Mouse (Mus musculus): ENCODE measurements around the gene 2310033P09Rik. TPM values are rescaled to one million over a fixed set of nuclear protein-coding genes. Genes with fewer than 3 reads are reported as not detected.
"Not testable (repeated sequence)": the region's sequence is repeated elsewhere in the genome, so short reads cannot be mapped to it uniquely, and the experiment has no call there.

2310033P09Rik gene
- polyA plus RNA-seq, 1 experiment, result 21.6 TPM

DNA sequence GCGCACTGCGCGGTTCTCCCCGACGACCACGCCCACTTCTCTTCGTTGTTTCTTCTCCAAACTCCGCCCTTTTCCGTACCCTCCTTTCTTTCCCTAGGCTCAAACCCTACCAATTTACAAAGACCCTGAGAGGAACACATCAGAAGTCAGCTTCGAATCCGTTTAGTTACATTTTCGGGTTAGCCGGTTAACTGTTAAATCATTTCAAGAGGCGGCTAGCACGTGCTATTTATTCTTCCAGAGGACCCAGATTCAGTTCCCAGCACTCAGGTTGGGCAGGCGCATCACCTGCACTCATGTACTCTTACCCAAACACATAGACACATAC, 16.1 kb upstream of the 2310033P09Rik start, which contains the start of gene Guk1:
Guk1 (minus strand) TSS at position 154 of the 328 bp plus-strand sequence.
- no peak for DNase-seq (ENCODE audit: low read depth, low spot score)
- 4% methylated on average over 16 of the region's 16 CpGs for WGBS

DNA sequence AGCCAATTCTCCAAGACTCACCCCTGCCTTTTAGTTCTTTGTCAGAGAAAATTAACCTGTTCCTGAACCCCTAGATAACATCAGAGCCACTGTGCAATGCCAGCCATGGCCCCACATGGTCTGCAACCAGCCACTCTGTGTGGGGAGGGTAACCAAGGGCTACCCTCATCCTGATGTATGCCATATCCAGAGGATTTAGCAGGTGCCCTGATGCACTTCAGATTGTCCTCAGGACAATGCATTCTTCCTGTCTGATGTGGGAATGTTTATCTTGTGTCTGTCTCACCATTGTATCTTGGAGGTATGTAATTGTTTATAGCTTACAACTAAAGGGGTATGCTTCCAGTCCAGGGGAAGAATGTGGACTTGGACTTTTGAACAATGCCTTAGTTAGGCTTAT, 11.9 kb upstream of the 2310033P09Rik start:
- DNase-seq (ENCODE audit: low read depth, low spot score), result no peak

DNA sequence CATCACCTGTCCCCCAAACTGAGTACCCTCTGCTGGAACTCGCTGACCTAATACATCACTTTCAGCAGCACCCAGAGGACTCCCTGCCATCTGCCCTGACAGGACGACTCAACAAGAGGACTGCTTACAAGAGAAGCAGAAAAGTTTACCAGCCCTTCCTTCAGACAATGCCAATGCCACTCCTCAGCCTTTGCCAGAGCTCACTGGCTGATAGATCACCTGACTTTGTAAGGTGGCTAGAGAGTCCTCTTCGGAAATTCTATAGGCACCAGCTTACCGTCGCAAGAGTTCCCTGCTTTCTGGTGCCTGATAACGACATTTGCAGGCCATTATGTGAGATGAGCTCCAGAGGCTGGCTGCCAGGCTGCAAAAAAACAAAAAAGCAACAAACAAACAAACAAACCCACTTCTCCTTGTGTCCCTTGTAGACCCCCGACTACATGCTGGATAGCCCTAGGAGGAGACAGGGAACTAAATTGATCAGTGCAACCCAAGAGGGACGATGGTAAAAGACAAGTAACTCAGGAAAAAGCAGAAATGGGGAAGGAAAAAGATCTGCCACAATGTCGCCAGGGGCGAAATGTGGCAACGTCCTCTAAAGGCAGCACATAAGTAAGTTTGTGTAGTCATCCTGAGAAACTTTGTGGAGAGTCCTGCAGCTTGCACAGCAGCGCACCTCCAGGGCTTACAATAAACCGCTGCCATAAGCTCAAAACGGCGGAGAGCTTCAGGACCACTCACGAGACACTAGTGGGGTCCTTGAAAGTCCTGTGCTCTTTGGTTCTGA, 6.7 kb upstream of the 2310033P09Rik start:
- DNase-seq (ENCODE audit: low read depth, low spot score), result no peak
- WGBS, result 22% methylated on average over 16 of the region's 16 CpGs

DNA sequence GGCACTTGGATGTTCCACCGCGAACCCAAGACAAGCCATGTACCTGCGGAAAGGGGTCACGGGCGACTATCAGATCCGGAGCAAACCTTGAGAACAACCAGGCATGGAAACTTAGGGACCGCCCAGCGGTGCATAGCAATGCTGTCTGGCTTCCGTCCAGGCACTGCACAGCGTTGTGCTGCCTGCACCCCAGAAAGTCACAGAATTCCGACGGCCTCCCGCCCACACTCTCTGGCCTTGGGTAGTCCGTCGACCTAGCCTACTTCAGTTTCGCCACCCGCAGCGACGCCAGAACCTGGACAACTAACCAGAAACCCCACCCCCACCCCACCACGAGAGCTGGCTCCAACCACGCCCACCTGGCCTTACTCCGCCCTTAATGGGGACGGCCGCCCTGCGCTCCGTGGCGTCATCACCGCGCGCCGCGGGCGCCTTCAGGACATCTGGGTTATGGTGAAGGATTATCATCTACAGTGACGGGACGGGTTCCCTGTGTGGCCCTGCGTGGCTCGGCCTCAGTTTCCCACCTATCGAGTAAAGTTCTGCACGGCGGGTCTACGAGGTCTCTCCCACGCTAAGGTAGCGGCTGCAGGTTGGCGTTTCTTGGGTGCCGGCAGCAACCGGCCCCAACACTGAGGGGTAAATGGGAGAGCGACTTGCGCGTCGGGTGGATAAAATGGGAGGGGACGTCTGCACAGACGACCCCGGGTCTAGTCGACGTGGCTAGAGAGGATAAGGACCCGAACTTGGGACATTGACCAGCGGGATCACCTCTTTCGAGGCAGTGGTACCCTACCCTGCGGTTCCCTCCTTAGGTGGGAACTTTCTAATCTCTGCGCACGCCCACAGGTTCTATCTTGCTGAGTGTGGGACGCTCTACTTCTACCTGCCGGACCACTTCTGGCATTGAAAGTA, 5.8 kb upstream of the 2310033P09Rik start, which contains the start of gene Mrpl55:
Mrpl55 (plus strand) TSS at position 406 of the 915 bp plus-strand sequence.
- under 1% methylated on average over 63 of the region's 63 CpGs for WGBS
- peak; percentile 85 for DNase-seq (ENCODE audit: low read depth, low spot score)

DNA sequence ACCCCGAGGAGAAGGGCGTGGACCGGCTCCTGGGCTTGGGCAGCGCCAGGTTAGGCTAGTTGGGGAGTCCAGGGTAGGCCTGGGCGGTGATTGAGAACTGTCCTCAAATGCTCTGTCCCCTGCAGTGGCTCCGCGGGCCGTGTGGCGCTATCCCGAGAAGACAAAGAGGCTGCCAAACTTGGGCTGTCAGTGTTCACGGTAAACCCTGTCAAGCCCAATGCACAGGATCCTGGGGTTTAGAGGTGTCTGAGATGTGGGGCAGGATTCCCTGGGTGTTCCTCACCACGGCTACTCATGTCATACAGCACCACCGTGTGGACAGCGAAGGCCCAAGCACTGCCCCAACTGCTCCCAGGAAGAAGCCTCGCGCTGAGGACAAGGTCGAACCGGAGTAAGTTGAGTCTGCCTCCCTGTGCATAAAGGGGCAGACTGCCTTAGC, 901 bp downstream of the 2310033P09Rik start:
- no peak for DNase-seq (ENCODE audit: low read depth, low spot score)
- WGBS, result 7% methylated on average over 18 of the region's 18 CpGs

DNA sequence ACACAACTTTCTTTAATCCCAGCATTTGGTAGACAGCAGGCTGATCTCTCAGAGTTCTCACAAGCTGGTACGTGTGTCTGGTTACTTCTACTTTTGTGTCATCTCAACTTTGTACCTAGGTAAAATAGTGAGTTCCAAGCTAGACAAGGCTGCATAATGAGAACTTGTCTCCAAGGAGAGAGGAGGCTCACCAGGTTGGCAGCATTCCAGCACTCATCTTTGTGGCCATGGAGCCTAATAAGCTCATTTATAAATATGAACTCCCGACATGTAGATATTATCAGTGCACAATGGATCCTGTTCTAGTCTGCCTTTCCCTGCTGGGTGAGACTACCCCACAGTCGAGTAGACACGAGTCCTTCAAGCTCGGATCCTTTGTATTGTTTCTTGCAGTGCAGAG, 1.5 kb downstream of the 2310033P09Rik start:
- WGBS, result 55% methylated on average over 5 of the region's 5 CpGs
- DNase-seq (ENCODE audit: low read depth, low spot score), result no peak

DNA sequence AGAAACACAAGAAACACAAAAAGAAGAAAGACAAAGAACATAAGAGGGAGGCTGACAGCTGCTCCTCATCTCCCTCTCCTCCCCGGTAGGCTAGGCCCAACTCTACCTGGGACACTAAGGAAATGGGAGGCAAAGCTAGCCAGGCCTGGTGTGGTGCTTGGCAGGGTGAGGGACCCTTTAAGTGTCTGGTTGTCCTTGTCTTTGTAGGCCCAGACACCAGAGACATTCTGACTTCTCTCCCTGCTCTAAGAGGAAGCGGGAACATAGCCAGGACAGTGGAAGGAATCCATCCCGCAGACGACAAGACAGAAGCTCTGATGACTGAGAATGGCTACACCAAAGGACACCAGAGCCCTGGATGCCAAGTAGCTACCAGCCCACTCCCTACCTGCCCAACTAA, 1.9 kb downstream of the 2310033P09Rik start:
- no peak for DNase-seq (ENCODE audit: low read depth, low spot score)
- 72% methylated on average over 4 of the region's 4 CpGs for WGBS

DNA sequence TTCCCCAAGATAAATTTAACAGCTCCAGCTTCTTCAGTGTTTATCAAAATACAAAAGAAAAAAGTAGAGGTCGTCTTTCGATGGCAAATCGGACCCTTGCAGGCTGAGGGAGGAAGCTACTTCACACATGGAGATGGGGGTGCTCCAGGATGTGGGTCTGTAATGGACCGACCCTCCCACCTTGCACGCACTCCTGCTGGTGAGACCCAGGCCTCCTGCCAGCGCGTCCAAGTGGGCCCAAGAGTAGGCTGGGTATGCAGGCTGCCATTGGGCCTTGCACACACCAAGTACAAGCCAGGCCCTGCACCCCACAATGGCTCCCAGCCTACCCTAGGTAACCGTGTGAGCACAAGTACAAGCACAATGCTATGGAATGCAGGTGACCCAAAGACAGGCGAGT, 3.4 kb downstream of the 2310033P09Rik start:
- WGBS, result 86% methylated on average over 9 of the region's 9 CpGs
- DNase-seq (ENCODE audit: low read depth, low spot score), result not testable (repeated sequence)

DNA sequence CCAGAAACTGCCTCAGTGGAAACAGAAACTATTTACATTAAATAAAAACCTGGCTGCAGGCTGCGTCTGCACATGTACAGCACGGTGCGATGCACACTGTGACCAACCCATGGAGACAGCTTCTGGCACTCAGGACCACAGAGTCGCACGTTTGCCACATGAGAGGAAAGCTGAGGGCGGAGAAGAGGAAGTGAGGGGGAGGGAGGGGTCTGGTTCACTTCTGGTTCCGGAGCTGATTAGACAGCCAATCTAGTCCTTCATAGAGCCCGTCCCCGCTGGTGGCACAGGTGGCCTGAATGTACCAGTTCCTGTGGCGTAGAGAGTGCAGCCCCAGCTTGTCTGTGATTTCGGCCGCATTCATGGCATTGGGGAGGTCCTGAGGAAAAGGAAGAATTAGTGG, 4.2 kb downstream of the 2310033P09Rik start:
- 68% methylated on average over 12 of the region's 12 CpGs for WGBS

DNA sequence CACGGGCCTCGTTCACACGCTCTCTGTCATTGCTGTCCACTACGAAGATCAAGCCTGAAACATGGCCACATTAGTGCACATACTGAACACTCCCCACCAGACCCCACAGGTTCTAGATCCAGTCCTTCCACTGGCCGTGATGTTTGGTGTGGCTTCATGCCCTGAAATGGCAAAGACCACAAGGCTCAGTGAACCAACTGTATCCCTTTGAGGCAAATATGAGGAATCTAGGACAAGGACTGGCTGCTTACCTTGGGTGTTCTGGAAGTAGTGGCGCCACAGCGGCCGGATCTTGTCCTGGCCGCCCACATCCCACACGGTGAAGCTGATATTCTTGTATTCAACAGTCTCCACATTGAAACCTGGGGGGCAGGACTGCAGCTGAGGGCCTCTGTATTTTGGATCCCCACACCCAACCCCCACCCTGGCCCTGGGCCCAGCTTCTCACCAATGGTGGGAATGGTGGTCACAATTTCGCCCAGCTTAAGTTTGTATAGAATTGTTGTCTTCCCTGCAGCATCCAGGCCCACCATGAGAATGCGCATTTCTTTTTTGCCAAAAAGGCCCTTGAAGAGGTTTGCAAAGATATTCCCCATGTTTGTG, 4.9 kb downstream of the 2310033P09Rik start:
- 86% methylated on average over 12 of the region's 12 CpGs for WGBS
- no peak for DNase-seq (ENCODE audit: low read depth, low spot score)

More for the DNA sequence above, 4.2 kb downstream of the 2310033P09Rik start:
- not testable (repeated sequence) for DNase-seq (ENCODE audit: low read depth, low spot score)

DNA sequence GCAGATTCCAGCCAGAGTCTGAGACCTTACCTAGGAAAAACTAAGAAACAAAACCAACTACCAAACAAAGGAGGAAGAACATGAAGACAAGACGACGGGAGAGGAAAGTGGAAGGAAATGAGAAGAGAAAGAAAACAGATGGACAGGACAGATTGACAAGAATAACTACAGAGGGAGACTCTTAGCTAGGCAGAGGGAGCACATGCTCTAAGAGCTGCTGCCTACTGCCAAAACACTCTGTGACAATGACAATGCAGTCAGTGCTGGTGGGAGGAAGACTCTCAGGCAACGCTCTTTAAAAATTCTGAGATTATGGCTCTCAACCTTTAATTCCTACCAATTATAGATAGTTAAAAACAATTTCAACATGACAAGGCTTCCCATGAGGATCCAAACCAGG, 8.8 kb downstream of the 2310033P09Rik start:
- WGBS, result 59% methylated on average over 3 of the region's 3 CpGs
- no peak for DNase-seq (ENCODE audit: low read depth, low spot score)

DNA sequence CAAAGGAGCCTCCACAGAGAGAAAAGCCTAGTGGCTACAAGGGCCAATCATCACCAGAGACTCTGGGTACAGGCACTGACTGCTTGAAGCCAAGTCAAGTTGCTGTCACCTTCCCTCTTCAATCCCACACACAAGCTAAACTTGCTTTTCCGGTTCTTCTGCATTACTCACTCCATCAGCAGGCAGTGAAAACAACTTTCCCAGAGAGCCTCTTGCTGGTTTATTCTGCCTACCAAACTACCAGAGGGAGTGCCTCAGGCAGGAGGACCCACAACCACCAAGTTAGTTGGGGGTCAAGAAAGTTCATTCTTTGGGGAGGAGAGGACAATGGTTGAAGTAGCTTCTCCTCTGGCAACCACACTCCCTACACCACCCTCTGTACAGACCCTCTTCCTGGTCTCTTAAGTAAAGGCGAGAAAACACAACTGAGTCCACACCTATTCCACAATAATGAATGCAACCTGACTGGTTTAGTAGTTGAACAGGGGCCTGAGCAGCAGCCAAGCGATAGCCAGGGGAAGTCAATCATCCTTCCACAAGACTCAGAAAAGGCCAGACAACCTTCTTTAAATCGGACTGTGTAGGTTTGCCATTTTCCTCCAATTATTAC, 10.4 kb downstream of the 2310033P09Rik start:
- peak; percentile 81 for DNase-seq (ENCODE audit: low read depth, low spot score)
- 30% methylated on average over 4 of the region's 4 CpGs for WGBS

DNA sequence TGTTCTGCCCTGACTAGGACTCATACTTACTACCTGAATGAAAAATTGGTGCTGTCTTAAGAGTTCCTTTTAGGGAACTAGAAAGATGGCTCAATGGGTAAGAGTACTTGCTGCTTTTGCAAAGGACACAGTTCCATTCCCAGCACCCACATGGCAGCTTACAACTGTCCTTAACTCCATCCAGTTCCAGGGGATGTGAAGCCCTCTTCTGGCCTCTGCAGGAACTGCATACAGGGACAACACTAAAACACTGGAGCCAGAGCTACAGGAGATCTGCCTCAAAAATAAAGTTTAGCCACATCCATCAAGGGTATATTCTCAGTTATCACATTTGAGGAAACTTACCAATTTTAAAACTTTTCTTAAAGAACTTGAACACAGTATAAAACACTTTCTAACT, 10.9 kb downstream of the 2310033P09Rik start:
- no peak for DNase-seq (ENCODE audit: low read depth, low spot score)

DNA sequence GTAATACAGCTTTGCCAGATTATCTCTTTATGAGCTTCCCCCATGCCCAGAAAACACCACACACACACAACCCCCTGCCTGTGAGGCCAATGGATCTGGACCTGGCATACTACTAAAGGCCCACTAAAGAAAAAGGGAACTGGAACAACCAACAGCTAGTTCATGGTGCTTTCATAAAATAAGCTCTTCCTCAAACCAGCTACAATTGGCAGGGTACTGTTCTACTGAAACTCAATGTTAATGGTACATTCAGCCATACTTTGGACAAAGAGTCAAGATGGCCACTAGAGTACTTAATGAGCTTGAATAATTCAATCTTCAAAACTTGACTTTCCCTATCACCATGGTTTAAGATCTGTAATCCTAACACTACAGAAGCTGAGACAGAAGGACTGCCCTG, 13.5 kb downstream of the 2310033P09Rik start:
- DNase-seq (ENCODE audit: low read depth, low spot score), result no peak

DNA sequence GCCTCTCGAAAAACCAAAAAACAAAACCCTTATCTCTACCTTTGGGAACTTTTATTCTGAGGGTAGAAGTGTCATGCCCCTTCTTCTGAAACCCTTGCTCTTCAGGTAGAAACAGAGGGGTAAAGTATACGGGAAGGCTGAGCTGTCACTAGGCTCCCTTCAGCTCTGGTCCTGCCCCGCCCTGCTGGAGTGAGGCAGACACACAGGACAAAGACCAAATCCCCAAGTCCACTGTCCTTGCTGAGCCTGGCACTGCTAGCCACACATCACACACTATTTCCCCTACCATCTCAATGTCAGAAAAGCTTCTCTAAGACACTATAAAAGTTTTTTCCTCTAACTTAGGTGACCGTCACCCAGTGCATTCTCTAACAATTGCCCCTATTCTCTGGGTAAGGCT, 14.2 kb downstream of the 2310033P09Rik start:
- WGBS, result 55% methylated on average over 4 of the region's 4 CpGs

DNA sequence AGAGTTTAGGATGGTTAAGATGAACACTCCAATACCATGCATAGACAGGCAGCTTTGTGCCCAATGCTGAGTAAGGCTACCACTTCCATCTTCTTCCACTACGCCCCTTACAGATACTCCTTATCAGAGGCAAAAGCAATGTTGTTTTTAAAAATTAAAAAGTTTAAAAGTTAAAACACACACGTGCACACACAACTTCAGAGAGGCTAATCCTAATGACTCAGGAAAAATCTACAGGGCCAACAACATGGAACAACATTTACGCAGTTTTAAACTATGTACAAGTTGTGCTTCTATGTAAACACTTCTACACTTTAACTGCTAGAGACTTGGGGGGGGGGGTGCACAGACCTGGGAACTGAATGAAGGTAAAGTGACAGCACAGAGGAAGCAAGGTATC, 15.9 kb downstream of the 2310033P09Rik start:
- DNase-seq (ENCODE audit: low read depth, low spot score), result no peak
- WGBS, result 57% methylated on average over 3 of the region's 3 CpGs

More for the DNA sequence above, 14.2 kb downstream of the 2310033P09Rik start:
- no peak for DNase-seq (ENCODE audit: low read depth, low spot score)

DNA sequence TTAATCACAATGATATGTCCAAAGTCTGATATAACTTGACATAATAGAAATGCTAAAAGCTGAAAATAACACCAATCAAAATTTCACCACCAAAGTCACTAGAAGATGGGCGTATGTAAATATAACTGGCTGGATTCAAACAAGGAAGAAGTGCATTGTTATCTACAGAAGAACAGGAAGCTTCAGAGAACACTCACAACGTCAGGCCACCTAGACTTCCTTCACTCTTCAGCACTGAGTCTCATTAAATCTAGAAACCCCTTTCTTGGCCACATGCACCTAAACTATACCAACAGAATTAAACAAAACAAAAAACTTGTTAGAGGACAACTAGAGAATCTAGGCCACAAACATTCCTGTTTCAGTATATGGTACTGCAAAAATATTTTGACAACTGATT, 16.3 kb downstream of the 2310033P09Rik start:
- no peak for DNase-seq (ENCODE audit: low read depth, low spot score)
- 11% methylated on average over 2 of the region's 2 CpGs for WGBS

DNA sequence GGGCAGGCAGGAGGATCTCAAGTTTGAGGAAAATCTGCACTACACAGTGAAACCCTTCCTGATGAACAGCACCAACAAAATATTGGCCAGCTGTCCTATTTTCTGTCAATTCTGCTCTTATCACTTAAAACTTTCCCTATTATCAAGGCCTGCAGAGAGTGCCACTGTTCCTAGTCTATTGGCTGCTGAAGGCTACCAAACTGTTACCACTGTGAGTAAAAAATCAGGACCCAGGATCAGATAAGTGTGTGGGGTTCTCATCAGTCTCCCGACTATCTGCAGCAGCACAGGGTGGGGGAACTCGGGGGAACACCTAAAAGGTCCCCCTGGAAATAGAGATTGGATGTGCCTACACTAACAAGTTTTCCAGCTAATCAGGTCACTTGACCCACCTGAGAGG, 17.0 kb downstream of the 2310033P09Rik start:
- WGBS, result 30% methylated on average over 2 of the region's 2 CpGs
- no peak for DNase-seq (ENCODE audit: low read depth, low spot score)

DNA sequence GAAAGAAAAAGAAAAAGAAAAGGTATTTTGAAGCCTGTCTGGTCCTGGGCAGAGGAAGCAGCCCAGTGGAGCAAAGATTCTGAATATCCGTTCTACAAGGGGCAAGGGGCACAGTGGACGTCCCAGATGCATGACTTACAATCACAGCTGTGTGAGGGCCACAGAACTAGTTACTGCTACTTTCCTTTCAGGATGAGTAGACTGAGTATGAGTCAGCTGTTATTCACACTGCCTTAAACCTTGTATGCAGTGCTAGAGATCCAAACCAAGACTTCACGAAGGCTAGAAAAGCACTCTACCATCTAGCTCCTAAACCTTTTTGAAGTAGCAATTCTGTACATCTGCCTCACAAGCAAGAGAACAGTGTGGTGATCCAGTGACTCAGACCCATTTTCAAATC, 18.1 kb downstream of the 2310033P09Rik start:
- 9% methylated on average over 3 of the region's 3 CpGs for WGBS
- no peak for DNase-seq (ENCODE audit: low read depth, low spot score)
